Mouse (Mus musculus): ENCODE measurements at regions not wholly inside any gene's neighbourhood (a gene's known extent, or its start where the extent isn't known, plus 50 kb on each side); places are given as distances from the start of the nearest gene placed in this dataset.

DNA sequence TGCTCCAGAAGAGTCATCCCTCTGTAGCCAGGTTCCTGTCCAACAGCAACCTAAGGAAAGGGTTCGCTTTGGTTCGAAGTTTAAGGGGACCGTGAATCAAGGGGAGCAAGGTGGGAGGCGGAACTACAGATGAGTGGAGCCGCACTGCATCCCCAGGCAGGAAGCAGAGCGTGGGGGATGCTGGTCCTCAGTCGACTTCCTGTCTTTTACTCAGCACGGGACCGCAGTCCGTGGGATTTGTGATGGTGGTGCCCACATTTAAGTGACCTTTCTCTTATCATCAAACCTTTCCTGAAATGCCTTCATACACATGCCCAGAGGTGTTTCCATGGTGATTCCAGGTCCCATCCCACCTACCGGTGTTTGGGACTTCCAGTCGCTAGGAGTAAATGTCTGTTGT, 278.2 kb downstream of the 3100002H09Rik start:
- Histone ChIP-seq H3ac (ENCODE audit: control insufficient read depth, insufficient read length, low read depth) (no peak overlapping the region), H3K4me3 (ENCODE audit: insufficient read depth, poor library complexity, severe bottlenecking) (no peak overlapping the region), H3K79me2 (ENCODE audit: control insufficient read depth, insufficient read depth) (no peaks in the 10 kb centered on the region), H3K36me3 (ENCODE audit: control insufficient read depth, insufficient read depth) (no peaks in the 10 kb centered on the region), H3K27me3 (ENCODE audit: control insufficient read depth, insufficient read depth, insufficient read length) (no peaks in the 10 kb centered on the region), H3K79me3 (ENCODE audit: low read depth) (no peaks in the 10 kb centered on the region)
- no peak for TF ChIP-seq CEBPB (IDR thresholded peaks at IDR 0.05; ENCODE audit: low read depth)

DNA sequence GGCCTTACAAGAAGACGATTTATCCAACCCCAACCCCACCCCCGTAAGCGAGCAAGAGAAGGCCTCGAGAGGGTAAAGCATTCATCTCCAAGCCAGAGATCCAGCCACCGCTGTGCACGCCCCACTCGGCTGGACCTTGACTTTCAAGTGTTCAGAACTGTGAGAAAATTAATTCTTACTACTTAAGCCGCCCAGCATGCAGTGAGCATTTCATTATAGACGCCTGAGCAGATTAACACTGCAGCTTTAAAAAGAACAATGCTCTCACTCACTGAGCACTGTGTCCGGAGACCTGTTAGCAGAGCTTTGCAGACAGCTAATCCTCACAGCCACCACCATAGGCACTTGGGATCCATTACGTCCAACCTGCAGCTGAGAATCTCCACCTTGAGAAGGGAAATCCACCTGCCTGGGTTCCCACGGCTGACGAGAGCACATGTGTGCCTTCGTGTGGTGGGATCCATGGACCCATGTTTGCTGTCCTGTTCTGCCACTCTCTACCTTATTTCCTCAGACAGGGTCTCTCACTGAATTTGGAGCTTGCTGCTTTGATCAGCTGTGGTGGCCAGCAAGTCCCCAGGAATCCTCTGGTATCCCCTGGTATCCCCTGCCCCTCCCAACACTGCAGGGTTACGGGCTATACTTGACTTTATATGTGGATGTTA, 281.4 kb downstream of the 3100002H09Rik start:
- H3ac ChIP-seq (ENCODE audit: control insufficient read depth, insufficient read length, low read depth): no peak overlapping the region
- H3K36me3 ChIP-seq (ENCODE audit: control insufficient read depth, insufficient read depth): no peaks in the 10 kb centered on the region
- H3K27me3 ChIP-seq (ENCODE audit: control insufficient read depth, insufficient read depth, insufficient read length): no peaks in the 10 kb centered on the region
- no peak overlapping the region for H3K4me3 ChIP-seq (ENCODE audit: insufficient read depth, poor library complexity, severe bottlenecking)
- TF ChIP-seq MYOD1 (IDR thresholded peaks at IDR 0.05; ENCODE audit: control insufficient read depth, insufficient read length, low read depth) (no peak), CTCF (IDR thresholded peaks at IDR 0.05; ENCODE audit: control insufficient read depth, insufficient read depth, insufficient read length) (no peak), USF1 (IDR thresholded peaks at IDR 0.05; ENCODE audit: low read depth) (no peak), CEBPB (IDR thresholded peaks at IDR 0.05; ENCODE audit: low read depth) (no peak), FOSL1 (IDR thresholded peaks at IDR 0.05; ENCODE audit: insufficient read depth, low read length, poor library complexity, severe bottlenecking) (no peak), MYOG (IDR thresholded peaks at IDR 0.05; ENCODE audit: control insufficient read depth, extremely low read depth, insufficient read length) (no peak), MAX (IDR thresholded peaks at IDR 0.05) (no peak)
- H3K79me2 ChIP-seq (ENCODE audit: control insufficient read depth, insufficient read depth): no peaks in the 10 kb centered on the region
- no peaks in the 10 kb centered on the region for H3K79me3 ChIP-seq (ENCODE audit: low read depth)

DNA sequence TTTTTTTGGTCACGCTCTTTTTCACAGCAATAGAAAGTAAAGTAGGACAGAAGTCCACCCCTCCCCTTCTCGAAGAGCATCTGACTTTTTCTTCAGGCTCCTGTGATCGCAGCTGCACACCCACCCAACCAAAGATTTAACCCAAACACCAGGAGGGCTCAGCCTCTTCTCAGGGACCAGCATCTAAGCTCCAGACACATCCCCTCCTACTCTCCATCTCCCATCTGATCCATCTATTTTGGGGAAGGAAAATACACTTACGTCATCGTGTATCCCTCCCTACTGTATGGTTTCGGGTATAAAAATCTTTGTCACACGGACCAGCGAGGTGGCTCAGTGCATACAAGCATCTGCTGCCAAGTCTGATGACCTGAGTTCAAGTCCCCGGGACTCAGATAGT, 284.3 kb downstream of the 3100002H09Rik start:
- H3ac ChIP-seq (ENCODE audit: control insufficient read depth, insufficient read length, low read depth): no peak overlapping the region
- no peak overlapping the region for H3K4me3 ChIP-seq (ENCODE audit: insufficient read depth, poor library complexity, severe bottlenecking)
- TF ChIP-seq MYOG (IDR thresholded peaks at IDR 0.05; ENCODE audit: control insufficient read depth, extremely low read depth, insufficient read length) (no peak), MAX (IDR thresholded peaks at IDR 0.05) (no peak), USF1 (IDR thresholded peaks at IDR 0.05; ENCODE audit: low read depth) (no peak), FOSL1 (IDR thresholded peaks at IDR 0.05; ENCODE audit: insufficient read depth, low read length, poor library complexity, severe bottlenecking) (no peak), CEBPB (IDR thresholded peaks at IDR 0.05; ENCODE audit: low read depth) (no peak), CTCF (IDR thresholded peaks at IDR 0.05; ENCODE audit: control insufficient read depth, insufficient read depth, insufficient read length) (no peak), MYOD1 (IDR thresholded peaks at IDR 0.05; ENCODE audit: control insufficient read depth, insufficient read length, low read depth) (no peak)

DNA sequence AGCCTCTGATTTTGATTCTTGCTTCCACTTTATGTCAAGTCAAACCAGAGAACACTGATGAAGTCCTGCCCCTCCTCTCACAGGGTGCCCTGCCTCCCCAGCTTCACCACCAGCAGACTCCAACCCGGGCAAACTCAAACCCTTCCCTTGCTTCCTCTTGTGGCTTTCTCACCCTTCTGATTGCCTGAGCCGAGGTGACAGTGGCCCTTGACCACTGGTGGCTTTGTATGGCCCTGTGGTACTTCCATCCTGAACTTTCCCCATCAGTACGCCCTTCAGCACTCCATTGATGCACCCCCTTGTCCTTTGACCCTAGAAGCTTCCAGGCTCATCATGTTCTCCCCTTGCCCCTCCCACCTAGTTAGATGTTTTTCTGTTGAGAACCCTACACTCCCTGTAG, 287.0 kb downstream of the 3100002H09Rik start:
- Histone ChIP-seq H3K79me2 (ENCODE audit: control insufficient read depth, insufficient read depth) (no peaks in the 10 kb centered on the region), H3ac (ENCODE audit: control insufficient read depth, insufficient read length, low read depth) (no peak overlapping the region), H3K79me3 (ENCODE audit: low read depth) (no peaks in the 10 kb centered on the region), H3K27me3 (ENCODE audit: control insufficient read depth, insufficient read depth, insufficient read length) (no peaks in the 10 kb centered on the region), H3K4me3 (ENCODE audit: insufficient read depth, poor library complexity, severe bottlenecking) (no peak overlapping the region), H3K36me3 (ENCODE audit: control insufficient read depth, insufficient read depth) (no peaks in the 10 kb centered on the region)
- no peak for TF ChIP-seq USF1 (IDR thresholded peaks at IDR 0.05; ENCODE audit: low read depth)
- TF ChIP-seq MYOG (IDR thresholded peaks at IDR 0.05; ENCODE audit: control insufficient read depth, extremely low read depth, insufficient read length): no peak
- TF ChIP-seq CTCF (IDR thresholded peaks at IDR 0.05; ENCODE audit: control insufficient read depth, insufficient read depth, insufficient read length): no peak
- no peak for TF ChIP-seq MYOD1 (IDR thresholded peaks at IDR 0.05; ENCODE audit: control insufficient read depth, insufficient read length, low read depth)
- no peak for TF ChIP-seq FOSL1 (IDR thresholded peaks at IDR 0.05; ENCODE audit: insufficient read depth, low read length, poor library complexity, severe bottlenecking)
- TF ChIP-seq CEBPB (IDR thresholded peaks at IDR 0.05; ENCODE audit: low read depth): no peak
- TF ChIP-seq MAX (IDR thresholded peaks at IDR 0.05): no peak

More for the DNA sequence above, 284.3 kb downstream of the 3100002H09Rik start:
- H3K79me3 ChIP-seq (ENCODE audit: low read depth): no peaks in the 10 kb centered on the region
- H3K27me3 ChIP-seq (ENCODE audit: control insufficient read depth, insufficient read depth, insufficient read length): no peaks in the 10 kb centered on the region
- no peaks in the 10 kb centered on the region for H3K36me3 ChIP-seq (ENCODE audit: control insufficient read depth, insufficient read depth)
- H3K79me2 ChIP-seq (ENCODE audit: control insufficient read depth, insufficient read depth): no peaks in the 10 kb centered on the region

DNA sequence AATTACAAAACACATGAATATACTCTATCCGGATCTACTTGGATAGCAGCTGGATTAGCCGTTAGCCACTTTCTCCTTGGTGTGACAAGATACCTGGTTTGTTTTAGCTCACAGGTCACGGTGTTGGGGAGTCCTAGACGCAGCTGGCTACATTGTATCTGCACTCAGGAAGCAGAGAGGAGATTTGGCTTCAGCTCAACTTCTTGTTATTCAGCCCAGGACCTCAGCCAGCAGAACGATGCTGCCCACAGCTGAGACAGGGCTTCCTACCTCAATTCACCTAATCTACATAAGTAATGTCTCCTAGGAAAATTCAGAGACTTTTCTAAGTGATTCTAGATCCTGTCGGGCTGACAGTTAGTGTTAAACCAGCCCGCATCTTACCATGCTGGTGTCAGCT, 289.4 kb downstream of the 3100002H09Rik start:
- H3K79me3 ChIP-seq (ENCODE audit: low read depth): no peaks in the 10 kb centered on the region
- TF ChIP-seq FOSL1 (IDR thresholded peaks at IDR 0.05; ENCODE audit: insufficient read depth, low read length, poor library complexity, severe bottlenecking): no peak
- no peak for TF ChIP-seq CTCF (IDR thresholded peaks at IDR 0.05; ENCODE audit: control insufficient read depth, insufficient read depth, insufficient read length)
- TF ChIP-seq MAX (IDR thresholded peaks at IDR 0.05): no peak
- no peak for TF ChIP-seq MYOD1 (IDR thresholded peaks at IDR 0.05; ENCODE audit: control insufficient read depth, insufficient read length, low read depth)
- TF ChIP-seq USF1 (IDR thresholded peaks at IDR 0.05; ENCODE audit: low read depth): no peak
- TF ChIP-seq MYOG (IDR thresholded peaks at IDR 0.05; ENCODE audit: control insufficient read depth, extremely low read depth, insufficient read length): no peak
- no peak for TF ChIP-seq CEBPB (IDR thresholded peaks at IDR 0.05; ENCODE audit: low read depth)
- H3K4me3 ChIP-seq (ENCODE audit: insufficient read depth, poor library complexity, severe bottlenecking): no peak overlapping the region
- no peaks in the 10 kb centered on the region for H3K36me3 ChIP-seq (ENCODE audit: control insufficient read depth, insufficient read depth)
- H3ac ChIP-seq (ENCODE audit: control insufficient read depth, insufficient read length, low read depth): no peak overlapping the region
- H3K27me3 ChIP-seq (ENCODE audit: control insufficient read depth, insufficient read depth, insufficient read length): no peaks in the 10 kb centered on the region
- no peaks in the 10 kb centered on the region for H3K79me2 ChIP-seq (ENCODE audit: control insufficient read depth, insufficient read depth)

DNA sequence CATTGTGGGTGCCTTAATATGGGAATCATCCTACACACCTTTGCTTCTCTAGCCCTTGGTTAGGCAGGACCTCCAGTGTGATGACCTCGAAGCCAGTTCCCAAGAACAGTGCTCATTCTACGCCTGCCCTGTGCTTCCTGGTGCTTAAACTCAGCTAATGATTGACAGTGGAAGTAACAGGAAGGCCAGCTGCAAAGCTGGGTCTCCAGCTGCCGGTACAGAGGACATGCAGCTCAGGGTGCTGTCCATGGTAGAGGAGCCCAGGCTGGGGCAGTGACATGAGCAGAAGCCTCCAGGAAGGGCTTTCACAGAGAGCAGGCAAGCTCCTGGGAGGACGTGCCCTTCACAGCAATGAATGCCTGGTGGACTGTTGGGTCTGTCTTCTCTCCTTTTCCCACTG, 293.6 kb downstream of the 3100002H09Rik start:
- no peaks in the 10 kb centered on the region for H3K27me3 ChIP-seq (ENCODE audit: control insufficient read depth, insufficient read depth, insufficient read length)
- no peaks in the 10 kb centered on the region for H3K79me2 ChIP-seq (ENCODE audit: control insufficient read depth, insufficient read depth)
- H3ac ChIP-seq (ENCODE audit: control insufficient read depth, insufficient read length, low read depth): no peak overlapping the region
- no peaks in the 10 kb centered on the region for H3K79me3 ChIP-seq (ENCODE audit: low read depth)
- no peak overlapping the region for H3K4me3 ChIP-seq (ENCODE audit: insufficient read depth, poor library complexity, severe bottlenecking)
- TF ChIP-seq CTCF (IDR thresholded peaks at IDR 0.05; ENCODE audit: control insufficient read depth, insufficient read depth, insufficient read length) (no peak), CEBPB (IDR thresholded peaks at IDR 0.05; ENCODE audit: low read depth) (no peak), MYOD1 (IDR thresholded peaks at IDR 0.05; ENCODE audit: control insufficient read depth, insufficient read length, low read depth) (no peak), FOSL1 (IDR thresholded peaks at IDR 0.05; ENCODE audit: insufficient read depth, low read length, poor library complexity, severe bottlenecking) (no peak), MYOG (IDR thresholded peaks at IDR 0.05; ENCODE audit: control insufficient read depth, extremely low read depth, insufficient read length) (no peak), USF1 (IDR thresholded peaks at IDR 0.05; ENCODE audit: low read depth) (no peak), MAX (IDR thresholded peaks at IDR 0.05) (no peak)
- H3K36me3 ChIP-seq (ENCODE audit: control insufficient read depth, insufficient read depth): no peaks in the 10 kb centered on the region

Data from C2C12 (cell line).